Mouse (Mus musculus) fat pad, adult 2 months (tissue): ENCODE measurements around the gene Dolk.

ENCODE experiments used
- DNase-seq: peaks from one replicate; pipeline ENCODE4 v3.0.0-alpha.2; 2011; ENCODE audit warnings: low read depth, low spot score; ENCODE audit errors: extremely low read depth

Gene Dolk

GRCm38 (mm10) chr2:30250166-30251128 is 35.7 kb downstream of the Dolk start:
- DNase-seq: no peak

- no peak for DNase-seq
These were observed 37.0 kb downstream of the Dolk start for GRCm38 (mm10) chr2:30249182-30249581.

- no peak for DNase-seq
These were observed 38.5 kb downstream of the Dolk start for GRCm38 (mm10) chr2:30247681-30248080.

- DNase-seq: no peak
These were observed 39.1 kb downstream of the Dolk start for GRCm38 (mm10) chr2:30247036-30247435.

- no peak for DNase-seq
These were observed 41.4 kb downstream of the Dolk start for GRCm38 (mm10) chr2:30244595-30245178.

GRCm38 (mm10) chr2:30243391-30243790 is 42.7 kb downstream of the Dolk start:
- DNase-seq: no peak

- no peak for DNase-seq
These were observed 43.6 kb downstream of the Dolk start for GRCm38 (mm10) chr2:30242509-30242908.

GRCm38 (mm10) chr2:30240267-30240666 is 45.9 kb downstream of the Dolk start, which contains the start of gene Gm28035:
Gene Gm28035, plus strand, starts transcription at chr2:30240567.
- DNase-seq: no peak

- DNase-seq: no peak
These were observed 46.4 kb downstream of the Dolk start for GRCm38 (mm10) chr2:30239777-30240176.

- DNase-seq: no peak
These were observed 47.1 kb downstream of the Dolk start for GRCm38 (mm10) chr2:30238906-30239465.

GRCm38 (mm10) chr2:30237881-30238280 is 48.3 kb downstream of the Dolk start:
- DNase-seq: no peak

GRCm38 (mm10) chr2:30237199-30237880 is 48.8 kb downstream of the Dolk start, which contains the start of gene Lrrc8a:
Gene Lrrc8a, plus strand, starts transcription at chr2:30237715.
- DNase-seq: no peak

GRCm38 (mm10) chr2:30236426-30237198 is 49.5 kb downstream of the Dolk start:
- DNase-seq: no peak

- no peak for DNase-seq
These were observed 50.5 kb downstream of the Dolk start for GRCm38 (mm10) chr2:30235593-30235992.
